Mouse (Mus musculus) ES-Bruce4 (cell line): ENCODE data around the gene Olfr544. TPM values are rescaled to one million over a fixed set of nuclear protein-coding genes. Genes with fewer than 3 reads are reported as not detected.

ENCODE experiments used
- H3K27ac ChIP-seq: 2 replicates; pipeline ENCODE4 v1.5.1; 2012; ENCODE audit warnings: low read length, inconsistent platforms; ENCODE audit not compliant: insufficient read depth
- H3K27me3 ChIP-seq: 2 replicates; pipeline ENCODE4 v1.6.1; 2012; ENCODE audit warnings: mild to moderate bottlenecking, low read length, inconsistent platforms; ENCODE audit not compliant: control insufficient read depth, poor library complexity, insufficient read depth, severe bottlenecking
- H3K36me3 ChIP-seq: 2 replicates; pipeline ENCODE4 v1.6.1; 2012; ENCODE audit warnings: inconsistent platforms, mild to moderate bottlenecking, low read length, moderate library complexity; ENCODE audit not compliant: control insufficient read depth, poor library complexity, insufficient read depth, severe bottlenecking
- H3K4me1 ChIP-seq: one replicate; pipeline ENCODE4 v1.8.1; 2011; ENCODE audit warnings: low read length; ENCODE audit not compliant: control insufficient read depth, insufficient read depth
- H3K4me3 ChIP-seq: 2 replicates; pipeline ENCODE4 v1.5.1; 2011; ENCODE audit warnings: low read depth, mild to moderate bottlenecking, low read length
- H3K9ac ChIP-seq: 2 replicates; pipeline ENCODE4 v1.6.1; 2012; ENCODE audit warnings: low read depth, mild to moderate bottlenecking, inconsistent platforms; ENCODE audit not compliant: poor library complexity, severe bottlenecking
- H3K9me3 ChIP-seq: replicated peaks from 2 replicates; pipeline ENCODE4 v1.6.1; 2012; ENCODE audit warnings: mild to moderate bottlenecking, low read length, inconsistent platforms; ENCODE audit not compliant: control insufficient read depth, poor library complexity, insufficient read depth, severe bottlenecking
- CTCF ChIP-seq: IDR thresholded peaks from one replicate; pipeline ENCODE4 v1.8.1; 2011; ENCODE audit warnings: low read depth, low read length
- EP300 ChIP-seq: IDR thresholded peaks from 2 replicates; pipeline ENCODE4 v1.6.1; 2011; ENCODE audit warnings: low read depth, low read length; ENCODE audit not compliant: insufficient read depth
- POLR2A ChIP-seq: IDR thresholded peaks from one replicate; pipeline ENCODE4 v1.8.1; 2011; ENCODE audit warnings: low read length; ENCODE audit not compliant: insufficient read depth
- polyA plus RNA-seq: library from polyadenylated mRNA; stranded (reverse); fragments of >200 nt; gene quantifications from 2 replicates; pipeline ENCODE4 v1.2.4, GENCODE M21; 2011; ENCODE audit warnings: low read depth; ENCODE audit not compliant: missing spikeins, insufficient read depth, insufficient read length

Gene Olfr544
- polyA plus RNA-seq, 1 experiment = not detected

GRCm38 (mm10) chr7:102472675-102473074 is 15.4 kb downstream of the Olfr544 start:
- peaks cover 15% of the 10 kb centered on the region for H3K36me3 ChIP-seq
- peaks cover 2% of the 10 kb centered on the region for H3K4me1 ChIP-seq
- H3K27me3 ChIP-seq = no peaks in the 10 kb centered on the region
- no peaks in the 10 kb centered on the region for H3K9me3 ChIP-seq
- no peak overlapping the region for H3K9ac ChIP-seq
- TF ChIP-seq POLR2A = no peak
- TF ChIP-seq EP300 = no peak
- no peak for TF ChIP-seq CTCF
- no peak overlapping the region for H3K4me3 ChIP-seq
- H3K27ac ChIP-seq = no peak overlapping the region

- Histone ChIP-seq H3K27me3 (no peaks in the 10 kb centered on the region), H3K4me3 (no peak overlapping the region), H3K36me3 (peaks cover 58% of the 10 kb centered on the region), H3K9ac (no peak overlapping the region), H3K27ac (no peak overlapping the region), H3K4me1 (peaks cover 2% of the 10 kb centered on the region), H3K9me3 (no peaks in the 10 kb centered on the region)
- no peak for TF ChIP-seq POLR2A
- no peak for TF ChIP-seq EP300
- TF ChIP-seq CTCF = no peak
Observed at GRCm38 (mm10) chr7:102467566-102467965, 20.5 kb downstream of the Olfr544 start.

- Histone ChIP-seq H3K4me1 (no peaks in the 10 kb centered on the region), H3K27ac (peak overlapping the region; percentile 71), H3K4me3 (no peak overlapping the region), H3K36me3 (peaks cover 67% of the 10 kb centered on the region), H3K9me3 (no peaks in the 10 kb centered on the region), H3K27me3 (no peaks in the 10 kb centered on the region), H3K9ac (no peak overlapping the region)
- TF ChIP-seq CTCF (no peak), POLR2A (no peak), EP300 (no peak)
Observed at GRCm38 (mm10) chr7:102458618-102459380, 29.3 kb downstream of the Olfr544 start.

- Histone ChIP-seq H3K9ac (no peak overlapping the region), H3K4me3 (no peak overlapping the region), H3K36me3 (peaks cover 56% of the 10 kb centered on the region), H3K9me3 (no peaks in the 10 kb centered on the region), H3K27me3 (no peaks in the 10 kb centered on the region), H3K27ac (no peak overlapping the region), H3K4me1 (no peaks in the 10 kb centered on the region)
- TF ChIP-seq CTCF (no peak), POLR2A (no peak)
Observed at GRCm38 (mm10) chr7:102446438-102446837, 41.7 kb downstream of the Olfr544 start.

GRCm38 (mm10) chr7:102444301-102444700 is 43.8 kb downstream of the Olfr544 start:
- Histone ChIP-seq H3K27me3 (no peaks in the 10 kb centered on the region), H3K4me1 (no peaks in the 10 kb centered on the region), H3K4me3 (no peak overlapping the region), H3K9ac (no peak overlapping the region), H3K27ac (no peak overlapping the region), H3K9me3 (no peaks in the 10 kb centered on the region), H3K36me3 (peaks cover 41% of the 10 kb centered on the region)
- TF ChIP-seq CTCF (no peak), POLR2A (no peak), EP300 (no peak)

GRCm38 (mm10) chr7:102442432-102442831 is 45.7 kb downstream of the Olfr544 start:
- H3K36me3 ChIP-seq = peaks cover 27% of the 10 kb centered on the region
- no peak for TF ChIP-seq CTCF
- no peak for TF ChIP-seq EP300
- no peak for TF ChIP-seq POLR2A
- H3K4me1 ChIP-seq = no peaks in the 10 kb centered on the region
- H3K27me3 ChIP-seq = no peaks in the 10 kb centered on the region
- H3K9me3 ChIP-seq = no peaks in the 10 kb centered on the region
- H3K27ac ChIP-seq = no peak overlapping the region
- H3K4me3 ChIP-seq = peak overlapping the region; percentile 90
- H3K9ac ChIP-seq = peak overlapping the region; percentile 87
